Mouse (Mus musculus) MEL (cell line): ENCODE data around the gene Rars. TPM values are rescaled to one million over a fixed set of nuclear protein-coding genes. Genes with fewer than 3 reads are reported as not detected.

Source experiments
- DNase-seq: peaks from one replicate; pipeline ENCODE4 v3.0.0; 2011; ENCODE audit warnings: low read depth, low spot score
- H3K27ac ChIP-seq: 2 replicates; pipeline ENCODE4 v1.5.1; 2012; ENCODE audit warnings: low read depth, mild to moderate bottlenecking, control low read depth, low read length, moderate library complexity; ENCODE audit not compliant: control insufficient read depth
- H3K27me3 ChIP-seq, 2 experiments: fragments of 150-350 bp in 1 of 2; sonication (generic) in 1 of 2; 2 replicates each; pipeline ENCODE4 v1.6.1; 2012; ENCODE audit warnings: low read length in 2 of 2, mild to moderate bottlenecking in 2 of 2, improper control_type of control experiment in 1 of 2, moderate library complexity in 1 of 2; ENCODE audit not compliant: insufficient read depth in 2 of 2, control insufficient read depth in 1 of 2
- H3K36me3 ChIP-seq, 2 experiments: 2 replicates each; pipeline ENCODE4 v1.6.1; 2012 to 2014; ENCODE audit warnings: low read length in 2 of 2, improper control_type of control experiment in 1 of 2, inconsistent platforms in 1 of 2, mild to moderate bottlenecking in 1 of 2; ENCODE audit not compliant: insufficient read depth in 2 of 2, control insufficient read depth in 1 of 2
- H3K4me1 ChIP-seq, 2 experiments: fragments of 150-350 bp in 1 of 2; sonication (generic) in 1 of 2; 2 replicates each; pipeline ENCODE4 v1.6.1; 2012; ENCODE audit warnings: low read length in 2 of 2, improper control_type of control experiment in 1 of 2, mild to moderate bottlenecking in 1 of 2; ENCODE audit not compliant: insufficient read depth in 2 of 2, control insufficient read depth in 1 of 2
- H3K4me3 ChIP-seq, 2 experiments: fragments of 150-350 bp in 1 of 2; sonication (generic) in 1 of 2; 2 replicates each; pipeline ENCODE4 v1.5.1; 2012; ENCODE audit warnings: low read depth in 2 of 2, low read length in 2 of 2, mild to moderate bottlenecking in 2 of 2, moderate library complexity in 2 of 2, control low read depth in 1 of 2, improper control_type of control experiment in 1 of 2; ENCODE audit not compliant: control insufficient read depth in 1 of 2, insufficient read depth in 1 of 2
- H3K79me2 ChIP-seq: 2 replicates; pipeline ENCODE4 v1.6.1; 2012; ENCODE audit warnings: mild to moderate bottlenecking, low read length, moderate library complexity; ENCODE audit not compliant: control insufficient read depth, poor library complexity, insufficient read depth
- H3K9ac ChIP-seq: 2 replicates; pipeline ENCODE4 v1.6.1; 2012; ENCODE audit warnings: low read depth, mild to moderate bottlenecking, control low read depth, low read length, moderate library complexity; ENCODE audit not compliant: control insufficient read depth, poor library complexity, severe bottlenecking
- H3K9me3 ChIP-seq: fragments of 150-350 bp; sonication (generic); replicated peaks from 2 replicates; pipeline ENCODE4 v1.6.1; 2012; ENCODE audit warnings: mild to moderate bottlenecking, low read length, improper control_type of control experiment, moderate library complexity; ENCODE audit not compliant: insufficient read depth
- BHLHE40 ChIP-seq: IDR thresholded peaks from 2 replicates; pipeline ENCODE4 v1.6.1; 2012; ENCODE audit warnings: low read depth, mild to moderate bottlenecking, inconsistent platforms, low read length, improper control_type of control experiment, borderline replicate concordance
- CHD2 ChIP-seq: IDR thresholded peaks from 2 replicates; pipeline ENCODE4 v1.6.1; 2011; ENCODE audit warnings: low read length, improper control_type of control experiment
- CTCF ChIP-seq, 3 experiments: IDR thresholded peaks in 2 of 3; conservative IDR thresholded peaks in 1 of 3; 2 replicates each; pipeline ENCODE4 v1.5.1; 2011 to 2012; ENCODE audit warnings: low read length in 3 of 3, low read depth in 2 of 3, mild to moderate bottlenecking in 2 of 3, improper control_type of control experiment in 1 of 3, inconsistent platforms in 1 of 3, mixed read lengths in 1 of 3, moderate library complexity in 1 of 3; ENCODE audit not compliant: control insufficient read depth in 1 of 3, insufficient read depth in 1 of 3, poor library complexity in 1 of 3, severe bottlenecking in 1 of 3
- ETS1 ChIP-seq: IDR thresholded peaks from 2 replicates; pipeline ENCODE4 v1.6.1; 2012; ENCODE audit warnings: low read depth, mild to moderate bottlenecking, inconsistent platforms, low read length, improper control_type of control experiment, moderate library complexity
- GABPA ChIP-seq: IDR thresholded peaks from 2 replicates; pipeline ENCODE4 v1.6.1; 2012; ENCODE audit warnings: low read depth, mild to moderate bottlenecking, inconsistent platforms, low read length, improper control_type of control experiment, moderate library complexity
- HCFC1 ChIP-seq: IDR thresholded peaks from 2 replicates; pipeline ENCODE4 v1.6.1; 2012; ENCODE audit warnings: low read depth, mild to moderate bottlenecking, inconsistent platforms, low read length, improper control_type of control experiment, moderate library complexity
- JUND ChIP-seq: IDR thresholded peaks from 2 replicates; pipeline ENCODE4 v1.6.1; 2011; ENCODE audit warnings: low read depth, mild to moderate bottlenecking, improper control_type of control experiment, low read length
- MAFK ChIP-seq: IDR thresholded peaks from 2 replicates; pipeline ENCODE4 v1.6.1; 2011; ENCODE audit warnings: low read depth, mild to moderate bottlenecking, low read length, improper control_type of control experiment, borderline replicate concordance
- MAX ChIP-seq: IDR thresholded peaks from 2 replicates; pipeline ENCODE4 v1.6.1; 2011; ENCODE audit warnings: low read length, improper control_type of control experiment
- MAZ ChIP-seq: IDR thresholded peaks from 2 replicates; pipeline ENCODE4 v1.6.1; 2012; ENCODE audit warnings: low read depth, mild to moderate bottlenecking, inconsistent platforms, low read length, improper control_type of control experiment
- MEF2A ChIP-seq: IDR thresholded peaks from 2 replicates; pipeline ENCODE4 v1.6.1; 2014; ENCODE audit warnings: low read depth, mild to moderate bottlenecking, inconsistent platforms, low read length, improper control_type of control experiment; ENCODE audit not compliant: poor library complexity, insufficient replicate concordance, severe bottlenecking; ENCODE audit errors: extremely low read depth
- MXI1 ChIP-seq: IDR thresholded peaks from 2 replicates; pipeline ENCODE4 v1.6.1; 2011; ENCODE audit warnings: mild to moderate bottlenecking, low read depth, low read length, improper control_type of control experiment
- MYB ChIP-seq: IDR thresholded peaks from 2 replicates; pipeline ENCODE4 v1.6.1; 2011; ENCODE audit warnings: mild to moderate bottlenecking, low read depth, low read length, improper control_type of control experiment
- POLR2A ChIP-seq, 2 experiments: IDR thresholded peaks; 2 replicates each; pipeline ENCODE4 v1.6.1; 2011 to 2012; ENCODE audit warnings: low read length in 2 of 2, mild to moderate bottlenecking in 2 of 2, control low read depth in 1 of 2, improper control_type of control experiment in 1 of 2, low read depth in 1 of 2, moderate library complexity in 1 of 2; ENCODE audit not compliant: control insufficient read depth in 1 of 2, insufficient read depth in 1 of 2, poor library complexity in 1 of 2
- POLR2AphosphoS2 ChIP-seq: IDR thresholded peaks from 2 replicates; pipeline ENCODE4 v1.6.1; 2011; ENCODE audit warnings: low read length, improper control_type of control experiment
- POLR2AphosphoS5 ChIP-seq: IDR thresholded peaks from 2 replicates; pipeline ENCODE4 v1.6.1; 2012; ENCODE audit warnings: low read depth, borderline replicate concordance, mild to moderate bottlenecking, inconsistent platforms, low read length, moderate library complexity, mixed read lengths
- RCOR1 ChIP-seq: IDR thresholded peaks from 2 replicates; pipeline ENCODE4 v1.6.1; 2012; ENCODE audit warnings: low read depth, mild to moderate bottlenecking, inconsistent platforms, low read length, improper control_type of control experiment
- SIN3A ChIP-seq: IDR thresholded peaks from 2 replicates; pipeline ENCODE4 v1.6.1; 2012; ENCODE audit warnings: low read length, improper control_type of control experiment, inconsistent platforms
- TCF12 ChIP-seq: IDR thresholded peaks from 2 replicates; pipeline ENCODE4 v1.6.1; 2014; ENCODE audit warnings: low read depth, mild to moderate bottlenecking, inconsistent platforms, low read length, improper control_type of control experiment, moderate library complexity
- UBTF ChIP-seq: IDR thresholded peaks from 2 replicates; pipeline ENCODE4 v1.6.1; 2012; ENCODE audit warnings: low read depth, mild to moderate bottlenecking, inconsistent platforms, low read length, improper control_type of control experiment, moderate library complexity, borderline replicate concordance; ENCODE audit not compliant: insufficient read depth
- USF1 ChIP-seq: IDR thresholded peaks from 2 replicates; pipeline ENCODE4 v1.6.1; 2014; ENCODE audit warnings: low read depth, mild to moderate bottlenecking, inconsistent platforms, low read length, improper control_type of control experiment, moderate library complexity
- USF2 ChIP-seq, 2 experiments: IDR thresholded peaks; 2 replicates each; pipeline ENCODE4 v1.6.1; 2011 to 2012; ENCODE audit warnings: improper control_type of control experiment in 2 of 2, low read length in 2 of 2, borderline replicate concordance in 1 of 2, inconsistent platforms in 1 of 2, low read depth in 1 of 2, mild to moderate bottlenecking in 1 of 2; ENCODE audit not compliant: insufficient read depth in 1 of 2
- ZC3H11A ChIP-seq: IDR thresholded peaks from 2 replicates; pipeline ENCODE4 v1.6.1; 2012; ENCODE audit warnings: low read depth, mild to moderate bottlenecking, inconsistent platforms, low read length, improper control_type of control experiment
- ZMIZ1 ChIP-seq: IDR thresholded peaks from 2 replicates; pipeline ENCODE4 v1.6.1; 2012; ENCODE audit warnings: low read depth, mild to moderate bottlenecking, inconsistent platforms, low read length, improper control_type of control experiment, moderate library complexity
- ZNF384 ChIP-seq: IDR thresholded peaks from 2 replicates; pipeline ENCODE4 v1.6.1; 2012; ENCODE audit warnings: low read depth, mild to moderate bottlenecking, inconsistent platforms, low read length, improper control_type of control experiment
- polyA plus RNA-seq, 2 experiments: library from polyadenylated mRNA; stranded (reverse) in 1 of 2; unstranded in 1 of 2; fragments of >175 nt in 1 of 2; fragments of >200 nt in 1 of 2; gene quantifications; 2 replicates each; pipeline versions ENCODE4 v1.2.1 to v1.2.4; 2012; ENCODE audit warnings: low replicate concordance in 2 of 2, low read depth in 1 of 2; ENCODE audit not compliant: insufficient read length in 2 of 2, insufficient read depth in 1 of 2, missing spikeins in 1 of 2
- total RNA-seq: library from RNA; depleted of rRNA; stranded (reverse); fragments of 300-350 nt; gene quantifications from 2 replicates; pipeline ENCODE4 v1.2.3, GENCODE M21; 2012

The Rars gene
- total and polyA plus RNA-seq, 3 experiments, result 193 to 396 (median 251) TPM

- H3K4me3 ChIP-seq, result no peak overlapping the region
- H3K9ac ChIP-seq, result no peak overlapping the region
- TF ChIP-seq MXI1 (no peak), USF2 (IDR thresholded peaks at IDR 0.05; ENCODE audit: borderline replicate concordance in 1 of 2, insufficient read depth in 1 of 2, low read depth in 1 of 2, low read length in 2 of 2) (no peak), RCOR1 (no peak), USF1 (no peak), ETS1 (no peak), CTCF (IDR thresholded peaks at IDR 0.05 in 2 of 3, conservative IDR thresholded peaks at IDR 0.05 in 1 of 3; ENCODE audit: control insufficient read depth in 1 of 3, insufficient read depth in 1 of 3, low read depth in 2 of 3, low read length in 3 of 3, poor library complexity in 1 of 3, severe bottlenecking in 1 of 3) (no peak), POLR2AphosphoS5 (no peak), MAFK (no peak), SIN3A (no peak), MAZ (no peak), MEF2A (no peak), ZMIZ1 (no peak), UBTF (no peak), ZC3H11A (no peak), BHLHE40 (no peak), GABPA (no peak), HCFC1 (no peak), ZNF384 (no peak)
- TF ChIP-seq, all 39 proteins: peak for 0
- DNase-seq, result no peak
- no peak overlapping the region for H3K27ac ChIP-seq
- no peaks in the 10 kb centered on the region for H3K27me3 ChIP-seq
- no peaks in the 10 kb centered on the region for H3K9me3 ChIP-seq
- H3K79me2 ChIP-seq, result no peaks in the 10 kb centered on the region
- H3K36me3 ChIP-seq, result peaks cover 0 to 58% of the 10 kb centered on the region in 2 experiments
- H3K4me1 ChIP-seq, result no peaks in the 10 kb centered on the region
Observed at GRCm38 (mm10) chr11:35783038-35783437, 51.3 kb downstream of the Rars start.

DNA sequence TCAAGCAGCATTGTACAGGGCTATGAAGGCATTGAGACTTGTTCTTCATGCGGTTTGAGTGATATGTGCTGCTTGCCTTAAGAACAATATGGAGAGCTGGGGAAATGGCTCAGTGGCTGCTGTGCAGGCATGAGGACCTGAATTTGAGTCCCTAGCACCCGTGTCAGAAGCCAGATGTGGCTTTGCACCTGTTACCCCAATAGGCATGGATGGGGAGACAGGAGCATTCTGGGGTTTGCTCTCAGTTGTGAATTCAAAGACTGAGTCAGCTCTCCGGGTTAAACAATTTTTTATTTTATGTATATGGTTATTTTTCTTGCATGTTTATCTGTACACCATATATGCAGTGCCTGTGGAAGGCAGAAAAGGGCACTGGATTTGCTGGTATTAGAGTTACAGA is 51.9 kb downstream of the Rars start:
- Histone ChIP-seq H3K36me3 (peaks cover 0 to 60% of the 10 kb centered on the region in 2 experiments), H3K4me3 (no peak overlapping the region), H3K4me1 (no peaks in the 10 kb centered on the region), H3K27ac (no peak overlapping the region), H3K9me3 (no peaks in the 10 kb centered on the region), H3K79me2 (no peaks in the 10 kb centered on the region), H3K27me3 (no peaks in the 10 kb centered on the region), H3K9ac (no peak overlapping the region)
- no peak for DNase-seq
- TF ChIP-seq TCF12 (no peak), POLR2AphosphoS2 (no peak), POLR2A (IDR thresholded peaks at IDR 0.05; ENCODE audit: control insufficient read depth in 1 of 2, insufficient read depth in 1 of 2, low read depth in 1 of 2, low read length in 2 of 2, poor library complexity in 1 of 2) (no peak), MYB (no peak), MAFK (no peak), ETS1 (no peak), HCFC1 (no peak), ZMIZ1 (no peak), MAX (no peak), CHD2 (no peak), SIN3A (no peak), JUND (no peak), ZNF384 (no peak), GABPA (no peak), MEF2A (no peak)
